Mouse (Mus musculus) embryonic facial prominence, embryonic 12.5 days (tissue): ENCODE measurements at regions not wholly inside any gene's neighbourhood (a gene's known extent, or its start where the extent isn't known, plus 50 kb on each side); places are given as distances from the start of the nearest gene placed in this dataset.

Experiments used
- ATAC-seq: fragments of 200-750 bp; cut with Nextera tagmentation; 2 replicates; pipeline ENCODE4 v1.8.0; 2017; ENCODE audit not compliant: insufficient number of reproducible peaks, insufficient read depth, low FRiP score, low TSS enrichment
- H3K27ac ChIP-seq: fragments of 300-500 bp; sonication (generic); 2 replicates; pipeline ENCODE4 v1.5.1; 2016; ENCODE audit warnings: mild to moderate bottlenecking
- H3K27me3 ChIP-seq: fragments of 300-500 bp; sonication (generic); 2 replicates; pipeline ENCODE4 v1.6.1; 2016; ENCODE audit warnings: mild to moderate bottlenecking, moderate library complexity
- H3K36me3 ChIP-seq: fragments of 300-500 bp; sonication (generic); 2 replicates; pipeline ENCODE4 v1.6.1; 2016; ENCODE audit warnings: mild to moderate bottlenecking
- H3K4me1 ChIP-seq: fragments of 300-500 bp; sonication (generic); 2 replicates; pipeline ENCODE4 v1.6.1; 2016
- H3K4me2 ChIP-seq: fragments of 300-500 bp; sonication (generic); replicated peaks from 2 replicates; pipeline ENCODE4 v1.6.1; 2016; ENCODE audit warnings: mild to moderate bottlenecking, moderate library complexity
- H3K4me3 ChIP-seq: fragments of 300-500 bp; sonication (generic); 2 replicates; pipeline ENCODE4 v1.5.1; 2016; ENCODE audit warnings: mild to moderate bottlenecking
- H3K9ac ChIP-seq: fragments of 300-500 bp; sonication (generic); 2 replicates; pipeline ENCODE4 v1.6.1; 2016; ENCODE audit warnings: mild to moderate bottlenecking, moderate library complexity
- H3K9me3 ChIP-seq: fragments of 300-500 bp; sonication (generic); 2 replicates; pipeline ENCODE4 v1.6.1; 2016; ENCODE audit warnings: mild to moderate bottlenecking, moderate library complexity
- WGBS: fragments of 180-500 bp; shearing (Covaris S2); methylation state at CpG from one replicate; pipeline ENCODE4 v1.1.7; 2016; 5-methylcytosine and 5-hydroxymethylcytosine counted together

DNA sequence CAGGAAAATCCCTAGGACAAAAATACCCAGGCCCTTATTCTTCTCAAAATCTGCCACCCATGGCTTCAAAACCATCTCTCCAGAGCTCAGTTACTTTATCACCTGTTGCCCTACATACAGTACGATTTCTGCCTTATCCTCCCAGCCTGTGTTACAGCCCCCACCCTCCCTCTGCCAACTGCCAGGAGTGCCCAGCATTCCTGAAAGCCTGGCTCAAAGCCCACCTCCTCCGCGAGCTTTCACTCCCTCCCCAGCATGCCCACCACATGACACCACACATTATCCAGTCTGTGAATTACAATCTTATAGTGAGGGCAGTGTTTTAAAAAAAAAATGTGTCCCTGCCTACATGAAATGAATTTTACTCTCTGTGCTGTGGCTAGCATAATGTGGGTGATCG lies 320.3 kb upstream of the Slc24a5 start:
- 0 out of 2 replicates have a peak, but pooled peaks cover 3% of the 10 kb centered on the region for H3K4me1 ChIP-seq
- no peaks in the 10 kb centered on the region for H3K27me3 ChIP-seq
- no peak overlapping the region for H3K27ac ChIP-seq
- no peak for ATAC-seq
- WGBS, result 76% methylated on average over 4 of the region's 4 CpGs
- H3K9ac ChIP-seq, result no peak overlapping the region
- no peaks in the 10 kb centered on the region for H3K36me3 ChIP-seq
- no peak overlapping the region for H3K4me2 ChIP-seq
- no peaks in the 10 kb centered on the region for H3K9me3 ChIP-seq
- H3K4me3 ChIP-seq, result no peak overlapping the region

DNA sequence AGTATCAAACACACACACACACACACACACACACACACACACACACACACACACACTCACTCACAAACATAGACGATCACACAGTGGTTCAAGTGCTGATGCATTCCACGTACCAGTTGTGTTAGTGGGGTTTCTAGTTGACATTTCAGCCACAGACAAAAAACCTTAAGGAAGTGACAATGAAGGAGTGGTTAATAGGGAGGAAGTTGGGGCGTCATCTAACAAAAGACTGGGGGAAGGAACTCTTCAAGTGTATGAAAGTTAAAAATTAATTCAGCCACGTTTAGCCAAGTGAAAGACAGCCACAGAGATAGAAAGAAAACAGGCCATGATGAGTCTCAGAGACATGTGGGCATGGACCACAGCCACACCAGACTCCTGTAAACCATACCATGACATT lies 316.1 kb upstream of the Slc24a5 start:
- Histone ChIP-seq H3K9me3 (no peaks in the 10 kb centered on the region), H3K27ac (no peak overlapping the region), H3K4me1 (no peaks in the 10 kb centered on the region), H3K9ac (no peak overlapping the region), H3K27me3 (no peaks in the 10 kb centered on the region), H3K4me3 (no peak overlapping the region), H3K36me3 (no peaks in the 10 kb centered on the region), H3K4me2 (no peak overlapping the region)
- no peak for ATAC-seq
- WGBS, result 85% methylated on average over 4 of the region's 4 CpGs

DNA sequence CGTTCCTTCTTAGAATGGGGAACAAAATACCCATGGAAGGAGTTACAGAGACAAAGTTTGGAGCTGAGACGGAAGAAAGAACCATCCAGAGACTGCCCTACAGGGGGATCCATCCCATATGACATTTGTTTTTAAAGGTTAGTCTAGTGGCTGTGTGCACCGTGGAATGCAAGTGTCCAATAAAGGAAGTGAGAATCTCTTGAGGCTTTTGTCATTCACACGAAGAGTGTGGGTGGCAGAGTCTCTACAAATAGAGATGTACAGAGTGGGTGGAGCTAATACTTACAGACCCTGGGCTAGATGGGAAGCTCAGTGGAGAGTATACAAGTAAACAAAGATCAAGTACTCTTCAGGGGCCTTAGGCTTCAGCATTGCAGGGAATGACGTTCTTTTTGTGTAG lies 314.2 kb upstream of the Slc24a5 start:
- no peaks in the 10 kb centered on the region for H3K9me3 ChIP-seq
- no peak overlapping the region for H3K9ac ChIP-seq
- no peak overlapping the region for H3K27ac ChIP-seq
- no peaks in the 10 kb centered on the region for H3K36me3 ChIP-seq
- no peak for ATAC-seq
- no peaks in the 10 kb centered on the region for H3K27me3 ChIP-seq
- H3K4me3 ChIP-seq, result no peak overlapping the region
- no peak overlapping the region for H3K4me2 ChIP-seq
- WGBS, result 79% methylated on average over 5 of the region's 5 CpGs
- H3K4me1 ChIP-seq, result no peaks in the 10 kb centered on the region

DNA sequence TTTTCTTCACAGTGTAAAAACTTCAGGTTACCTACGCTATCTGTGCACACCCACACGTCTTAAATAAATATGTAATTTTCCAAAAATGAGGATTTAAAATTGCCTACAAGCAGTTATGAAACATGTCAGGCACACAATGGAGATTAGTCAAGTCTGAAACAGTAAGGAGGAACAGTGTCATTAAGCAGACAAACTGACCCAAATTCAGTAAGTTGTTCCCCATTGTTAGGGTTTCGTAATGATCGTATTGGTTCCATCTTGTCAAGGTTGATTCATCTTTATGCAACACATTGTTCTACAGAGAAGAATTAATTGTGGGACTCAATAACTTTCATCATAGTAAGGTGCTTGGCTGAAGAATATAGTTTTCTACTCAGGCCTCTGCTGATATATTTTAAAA lies 312.7 kb upstream of the Slc24a5 start:
- no peak overlapping the region for H3K27ac ChIP-seq
- no peaks in the 10 kb centered on the region for H3K9me3 ChIP-seq
- no peak for ATAC-seq
- no peak overlapping the region for H3K9ac ChIP-seq
- no peak overlapping the region for H3K4me3 ChIP-seq
- no peaks in the 10 kb centered on the region for H3K27me3 ChIP-seq
- H3K4me2 ChIP-seq, result no peak overlapping the region
- no peaks in the 10 kb centered on the region for H3K36me3 ChIP-seq
- 88% methylated on average over 4 of the region's 4 CpGs for WGBS
- H3K4me1 ChIP-seq, result no peaks in the 10 kb centered on the region

DNA sequence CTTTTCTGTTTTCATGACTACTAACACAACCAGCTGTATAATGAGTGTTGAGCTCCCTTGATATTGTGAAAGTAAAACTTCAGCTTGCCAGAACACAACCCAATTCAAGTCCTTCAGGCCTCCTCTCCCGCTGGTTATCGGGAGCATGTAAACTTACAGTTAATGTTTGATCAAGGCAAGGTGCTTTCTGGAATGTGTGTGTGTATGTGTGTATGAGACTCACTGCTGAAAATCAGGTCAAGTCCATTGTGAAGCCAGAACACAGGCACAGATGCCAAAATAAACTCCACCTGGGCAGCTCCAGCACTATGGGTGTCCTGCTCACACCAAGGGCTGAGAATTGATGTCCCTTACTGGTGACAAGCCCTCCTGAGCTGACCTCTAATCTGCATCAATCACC lies 308.9 kb upstream of the Slc24a5 start:
- Histone ChIP-seq H3K9me3 (no peaks in the 10 kb centered on the region), H3K4me3 (no peak overlapping the region), H3K27me3 (no peaks in the 10 kb centered on the region), H3K4me1 (no peaks in the 10 kb centered on the region), H3K9ac (no peak overlapping the region), H3K27ac (no peak overlapping the region), H3K36me3 (no peaks in the 10 kb centered on the region), H3K4me2 (no peak overlapping the region)
- no peak for ATAC-seq
- WGBS, result 92% methylated on average over 2 of the region's 2 CpGs

DNA sequence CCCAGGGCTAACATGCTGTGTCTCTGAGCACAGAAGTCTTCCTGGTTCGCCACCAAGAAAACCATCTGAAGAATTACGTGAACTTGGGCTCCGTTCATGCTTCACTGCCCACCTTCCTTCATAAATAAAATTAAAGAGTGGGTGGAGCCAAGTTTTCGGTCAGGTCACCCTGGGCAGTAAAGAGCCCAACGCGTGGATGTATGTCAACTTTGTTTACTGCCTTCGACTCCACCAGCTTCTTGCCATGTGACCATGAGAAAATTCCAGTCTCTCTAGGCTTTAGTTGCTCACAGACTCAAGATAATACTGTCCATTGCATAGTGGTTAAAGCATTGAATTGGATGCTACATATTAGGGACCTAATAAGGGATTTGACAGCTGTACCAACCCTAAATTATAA lies 304.3 kb upstream of the Slc24a5 start:
- 77% methylated on average over 7 of the region's 7 CpGs for WGBS
- no peaks in the 10 kb centered on the region for H3K9me3 ChIP-seq
- H3K4me2 ChIP-seq, result no peak overlapping the region
- no peak overlapping the region for H3K4me3 ChIP-seq
- no peak for ATAC-seq
- H3K36me3 ChIP-seq, result no peaks in the 10 kb centered on the region
- no peak overlapping the region for H3K9ac ChIP-seq
- no peaks in the 10 kb centered on the region for H3K4me1 ChIP-seq
- H3K27ac ChIP-seq, result no peak overlapping the region
- H3K27me3 ChIP-seq, result no peaks in the 10 kb centered on the region

DNA sequence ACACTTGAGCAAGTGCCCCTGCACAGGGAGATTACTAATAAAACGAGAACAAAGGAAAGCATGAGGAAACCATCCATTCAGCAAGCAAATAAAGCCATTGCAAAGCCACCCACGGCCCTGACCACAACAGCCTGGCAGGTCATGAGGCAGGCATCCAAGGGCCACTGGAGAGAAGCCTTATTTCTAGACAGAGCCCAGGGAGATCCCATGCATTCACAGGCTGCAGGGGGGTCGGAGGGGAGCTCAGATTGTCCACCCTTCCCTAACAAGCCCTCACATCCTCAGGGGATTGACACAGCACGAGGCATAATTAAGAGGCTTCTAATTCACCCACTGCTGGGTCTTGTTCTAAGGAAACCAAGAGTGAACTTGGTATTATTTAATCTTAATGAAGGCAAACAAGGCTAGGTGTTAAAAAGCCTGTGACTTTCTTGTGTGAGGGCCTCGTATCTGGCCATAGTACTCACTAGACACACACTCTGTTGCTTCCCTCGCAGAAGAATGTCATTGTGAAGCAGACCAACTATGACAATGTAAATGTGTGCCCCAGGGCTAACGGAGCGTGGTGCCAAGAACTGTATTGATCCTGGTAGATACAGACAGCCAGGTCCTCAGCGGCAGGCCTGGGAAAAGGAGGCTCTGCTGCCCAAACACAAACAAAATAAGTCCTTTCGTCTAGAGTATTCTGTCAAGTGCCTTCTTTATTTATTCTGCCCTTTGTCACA lies 303.6 kb upstream of the Slc24a5 start:
- 57% methylated on average over 10 of the region's 10 CpGs for WGBS
- H3K36me3 ChIP-seq, result no peaks in the 10 kb centered on the region
- no peak overlapping the region for H3K27ac ChIP-seq
- H3K4me3 ChIP-seq, result no peak overlapping the region
- no peak for ATAC-seq
- no peaks in the 10 kb centered on the region for H3K4me1 ChIP-seq
- no peaks in the 10 kb centered on the region for H3K9me3 ChIP-seq
- no peak overlapping the region for H3K9ac ChIP-seq
- H3K4me2 ChIP-seq, result no peak overlapping the region
- H3K27me3 ChIP-seq, result no peaks in the 10 kb centered on the region

GRCm38 (mm10) chr2:124769267-124769967 lies 298.5 kb upstream of the Slc24a5 start:
- no peaks in the 10 kb centered on the region for H3K36me3 ChIP-seq
- no peak overlapping the region for H3K4me2 ChIP-seq
- H3K27ac ChIP-seq, result no peak overlapping the region
- H3K9ac ChIP-seq, result no peak overlapping the region
- H3K9me3 ChIP-seq, result no peaks in the 10 kb centered on the region
- H3K4me3 ChIP-seq, result no peak overlapping the region
- H3K27me3 ChIP-seq, result no peaks in the 10 kb centered on the region
- ATAC-seq, result no peak
- H3K4me1 ChIP-seq, result no peaks in the 10 kb centered on the region
- WGBS, result 94% methylated on average over 6 of the region's 6 CpGs

DNA sequence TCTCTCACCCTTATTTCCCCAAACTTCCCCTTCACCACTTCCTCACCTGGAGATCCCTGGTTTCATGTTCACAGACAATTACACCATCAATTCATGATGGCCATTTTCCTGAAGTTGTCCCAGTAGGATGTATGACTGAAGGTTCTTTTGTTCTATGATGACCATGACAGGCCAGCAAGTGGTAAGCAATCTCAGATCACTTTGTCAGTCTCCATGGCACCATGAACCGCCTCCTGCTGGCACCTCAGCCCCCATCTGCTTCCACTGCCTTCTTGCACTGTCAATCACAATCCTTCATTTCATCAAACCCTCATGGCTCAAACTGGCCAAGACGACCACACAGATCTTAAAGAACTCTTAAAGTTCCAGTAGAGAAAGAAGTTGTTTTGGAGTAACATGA lies 297.9 kb upstream of the Slc24a5 start:
- Histone ChIP-seq H3K4me2 (no peak overlapping the region), H3K4me3 (no peak overlapping the region), H3K9ac (no peak overlapping the region), H3K27ac (no peak overlapping the region), H3K36me3 (no peaks in the 10 kb centered on the region), H3K4me1 (no peaks in the 10 kb centered on the region), H3K27me3 (no peaks in the 10 kb centered on the region), H3K9me3 (no peaks in the 10 kb centered on the region)
- WGBS, result 76% methylated on average over 2 of the region's 2 CpGs
- ATAC-seq, result no peak

- WGBS, result 24% methylated on average over 11 of the region's 11 CpGs
- H3K4me1 ChIP-seq, result no peaks in the 10 kb centered on the region
- ATAC-seq, result no peak
These were observed 295.7 kb upstream of the Slc24a5 start for GRCm38 (mm10) chr2:124772055-124772708.

GRCm38 (mm10) chr2:124775737-124776136 lies 292.2 kb upstream of the Slc24a5 start:
- 65% methylated on average over 3 of the region's 3 CpGs for WGBS

More at GRCm38 (mm10) chr2:124772055-124772708, 295.7 kb upstream of the Slc24a5 start:
- Histone ChIP-seq H3K4me3 (no peak overlapping the region), H3K9me3 (no peaks in the 10 kb centered on the region), H3K27ac (no peak overlapping the region), H3K4me2 (no peak overlapping the region), H3K36me3 (no peaks in the 10 kb centered on the region), H3K9ac (no peak overlapping the region), H3K27me3 (no peaks in the 10 kb centered on the region)

DNA sequence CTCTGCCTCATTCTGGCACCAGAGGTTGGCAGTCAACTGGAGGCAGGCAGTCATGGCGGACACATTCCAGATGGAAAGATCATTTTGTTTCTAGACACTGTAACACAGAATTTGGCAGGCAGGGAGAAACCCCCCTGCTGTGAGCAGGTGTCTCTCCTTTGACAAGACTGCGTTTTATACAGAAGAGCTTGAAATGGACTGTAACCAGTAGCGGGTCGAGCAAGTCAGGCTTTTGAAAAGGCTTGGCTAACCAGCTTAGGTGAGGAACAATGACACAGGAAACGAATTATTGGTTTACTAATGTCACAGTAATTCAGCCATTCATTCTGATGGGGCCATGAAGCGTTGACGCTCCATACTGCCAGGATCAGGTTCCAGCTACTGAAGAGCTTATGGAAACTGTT lies 275.3 kb upstream of the Slc24a5 start:
- Histone ChIP-seq H3K9ac (no peak overlapping the region), H3K4me1 (no peaks in the 10 kb centered on the region; the same call in 1 of the 2 replicates), H3K4me3 (no peak overlapping the region), H3K4me2 (no peak overlapping the region), H3K9me3 (no peaks in the 10 kb centered on the region), H3K27me3 (no peaks in the 10 kb centered on the region), H3K27ac (no peak overlapping the region), H3K36me3 (no peaks in the 10 kb centered on the region)
- no peak for ATAC-seq
- 54% methylated on average over 7 of the region's 7 CpGs for WGBS

More at GRCm38 (mm10) chr2:124775737-124776136, 292.2 kb upstream of the Slc24a5 start:
- no peaks in the 10 kb centered on the region for H3K9me3 ChIP-seq
- H3K4me3 ChIP-seq, result no peak overlapping the region
- no peaks in the 10 kb centered on the region for H3K27me3 ChIP-seq
- H3K9ac ChIP-seq, result no peak overlapping the region
- no peaks in the 10 kb centered on the region for H3K36me3 ChIP-seq
- no peaks in the 10 kb centered on the region for H3K4me1 ChIP-seq
- no peak overlapping the region for H3K27ac ChIP-seq
- ATAC-seq, result no peak
- no peak overlapping the region for H3K4me2 ChIP-seq
